Mouse (Mus musculus): ENCODE measurements around the gene Hopx. TPM values are rescaled to one million over a fixed set of nuclear protein-coding genes. Genes with fewer than 3 reads are reported as not detected.
"Not testable (repeated sequence)": the region's sequence is repeated elsewhere in the genome, so short reads cannot be mapped to it uniquely, and the experiment has no call there.

Gene Hopx
- total RNA-seq, 2 experiments from 2014 or later = 496 to 513 TPM

GRCm38 (mm10) chr5:77107146-77107822, 7.6 kb downstream of the Hopx start:
- intact Hi-C loops (cut with DNase I) = no loop called here
- DNase-seq = no peak

DNA sequence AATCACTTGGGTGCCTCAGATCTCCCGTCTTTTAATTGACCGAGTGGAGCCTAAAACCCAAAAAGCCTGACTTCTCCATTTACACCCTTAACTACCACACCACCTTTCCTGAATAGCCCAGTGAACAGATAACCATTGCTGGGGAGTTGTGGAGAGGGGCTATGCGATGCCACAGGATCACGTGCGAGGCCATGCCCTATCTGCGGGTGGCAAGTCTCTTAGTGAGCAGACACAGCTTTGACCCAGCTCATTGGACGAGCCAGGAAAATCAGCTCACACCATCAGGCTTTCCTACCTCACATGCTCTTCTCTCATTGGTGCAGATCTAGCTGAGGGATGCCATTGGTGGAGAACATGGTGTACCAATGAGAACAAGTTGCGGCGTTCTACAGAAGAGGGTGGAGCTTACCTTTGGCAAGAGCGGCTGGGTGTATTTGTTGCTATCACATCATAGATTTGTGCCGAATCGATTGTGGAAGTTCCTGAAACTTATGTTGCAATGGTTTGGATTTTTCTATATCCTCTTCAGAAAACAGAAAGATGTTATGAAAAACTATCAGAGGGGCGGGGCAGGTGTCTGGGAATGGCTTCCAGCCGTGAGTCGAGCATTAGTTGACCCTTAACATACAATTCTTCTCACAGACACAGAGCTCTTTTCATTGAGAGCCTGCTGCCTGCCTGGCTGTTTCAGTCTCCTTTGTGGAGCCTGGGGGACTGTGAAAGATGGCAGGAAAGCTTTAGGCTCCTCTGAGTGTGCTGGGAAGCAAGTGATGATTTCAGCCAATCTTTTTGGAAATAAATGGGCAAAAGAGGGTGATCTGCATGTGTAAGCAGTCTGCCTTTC, 12.2 kb downstream of the Hopx start:
- intact Hi-C loops (cut with DNase I) = no loop called here
- no peak for DNase-seq

DNA sequence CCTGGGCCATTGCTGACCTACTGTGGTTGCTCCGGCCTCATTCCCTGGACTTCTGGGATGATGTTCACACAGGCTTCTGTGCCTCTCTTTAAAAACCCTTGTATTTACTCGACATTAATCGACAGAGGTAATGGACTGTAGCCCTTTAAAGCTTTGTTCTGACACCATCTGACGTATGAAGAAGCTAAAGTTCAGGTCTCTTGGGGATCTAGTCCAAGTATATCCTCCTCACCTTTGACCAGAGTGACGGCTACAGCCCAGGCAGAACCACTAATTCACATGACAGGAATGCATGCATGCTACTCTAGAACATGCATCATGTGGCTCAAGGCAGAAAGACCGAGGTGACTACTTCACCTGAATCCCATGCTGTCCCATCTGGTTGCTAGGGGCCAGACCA, 14.2 kb downstream of the Hopx start:
- intact Hi-C loops (cut with DNase I) = no loop called here

GRCm38 (mm10) chr5:77099997-77100380, 14.9 kb downstream of the Hopx start:
- intact Hi-C loops (cut with DNase I) = no loop called here
- DNase-seq = no peak

More for the DNA sequence above, 14.2 kb downstream of the Hopx start:
- DNase-seq = no peak

DNA sequence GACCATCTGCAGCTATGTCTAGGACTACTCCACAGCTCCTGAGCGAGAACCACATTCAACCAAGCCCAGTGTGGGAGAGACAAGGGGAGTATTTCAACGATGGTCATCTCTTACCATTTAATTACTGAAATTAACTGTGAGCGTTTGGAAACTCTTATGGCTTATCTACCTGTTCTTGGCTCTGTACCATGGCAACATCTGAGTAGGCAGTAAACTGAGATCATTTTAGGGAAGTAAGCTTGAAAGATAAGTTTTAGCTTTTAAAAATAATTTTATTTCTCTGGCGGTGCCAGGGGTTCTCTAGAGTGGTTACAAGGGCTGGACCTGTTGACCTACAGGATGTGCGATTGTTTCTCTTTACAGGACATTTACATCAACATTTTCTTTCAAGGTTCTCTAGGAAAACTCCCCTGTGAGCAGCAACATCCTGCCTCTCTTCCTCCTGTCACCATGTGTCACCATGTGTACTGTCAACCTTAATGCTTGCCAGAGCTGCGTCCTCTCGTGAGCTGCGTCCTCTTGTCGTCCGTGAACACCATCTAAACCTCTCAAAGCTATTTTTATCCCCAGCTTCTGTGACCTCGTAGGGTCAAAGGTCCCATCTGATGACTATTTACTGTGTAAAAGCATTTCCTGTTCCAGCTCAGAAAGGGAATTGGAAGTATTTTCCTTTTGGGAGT, 15.5 kb downstream of the Hopx start:
- intact Hi-C loops (cut with DNase I) = no loop called here
- peak; percentile 28 to 40 for DNase-seq

- intact Hi-C loops (cut with DNase I) = no loop called here
- no peak for DNase-seq
Observed at GRCm38 (mm10) chr5:77098874-77099273, 16.0 kb downstream of the Hopx start.

- intact Hi-C loops (cut with DNase I) = loop anchor here (2.0 kb wide), 1 partner anchor 23 kb away; no protein-coding TSS in a partner anchor
- DNase-seq = no peak
Observed at GRCm38 (mm10) chr5:77097686-77098085, 17.2 kb downstream of the Hopx start.

- intact Hi-C loops (cut with DNase I) = loop anchor here (2.0 kb wide), 1 partner anchor 25 kb away; no protein-coding TSS in a partner anchor
- DNase-seq = not testable (repeated sequence)
Observed at GRCm38 (mm10) chr5:77096194-77096593, 18.7 kb downstream of the Hopx start.

- DNase-seq = peak; percentile 86
- intact Hi-C loops (cut with DNase I) = no loop called here
Observed at GRCm38 (mm10) chr5:77094510-77095491, 20.1 kb downstream of the Hopx start.

DNA sequence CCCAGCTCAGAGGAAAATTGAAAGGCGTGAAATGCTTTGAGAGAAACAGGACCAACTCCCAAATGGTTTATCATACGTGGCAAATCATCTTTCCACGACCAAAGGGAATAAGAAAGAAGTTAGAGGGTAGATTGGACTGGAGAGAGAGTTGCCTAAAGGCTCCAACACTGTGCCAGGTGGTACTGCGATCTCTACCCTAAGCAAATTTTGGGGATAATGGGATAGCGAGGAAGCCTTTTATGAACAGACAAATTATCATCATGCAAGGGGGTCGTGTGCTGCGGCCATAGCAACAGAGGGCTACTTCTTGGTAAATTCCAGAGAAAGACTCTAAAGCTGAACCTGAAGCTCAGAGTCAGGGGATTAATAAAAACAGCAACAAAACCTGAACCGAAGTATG, 21.0 kb downstream of the Hopx start:
- DNase-seq = no peak
- intact Hi-C loops (cut with DNase I) = no loop called here

DNA sequence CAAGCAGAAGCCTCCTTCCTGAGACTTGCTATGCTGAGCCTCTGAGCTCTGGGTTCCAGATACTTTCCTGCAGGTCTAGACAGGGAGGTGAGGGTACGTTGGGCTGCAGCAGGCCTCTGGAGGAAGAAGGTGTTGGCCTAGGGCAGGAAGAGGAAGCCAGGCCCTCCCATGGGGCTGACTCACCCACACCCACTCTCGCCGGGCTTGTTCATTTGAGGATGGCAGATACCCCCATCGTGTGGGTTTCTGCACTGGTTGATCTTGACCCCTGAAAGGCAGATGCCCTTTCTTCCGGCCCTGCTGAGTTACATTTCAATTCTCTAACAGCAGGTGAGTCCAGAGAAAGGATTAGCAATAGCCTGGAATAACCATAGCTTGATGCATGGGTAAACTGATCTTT, 22.4 kb downstream of the Hopx start:
- intact Hi-C loops (cut with DNase I) = no loop called here
- no peak for DNase-seq

DNA sequence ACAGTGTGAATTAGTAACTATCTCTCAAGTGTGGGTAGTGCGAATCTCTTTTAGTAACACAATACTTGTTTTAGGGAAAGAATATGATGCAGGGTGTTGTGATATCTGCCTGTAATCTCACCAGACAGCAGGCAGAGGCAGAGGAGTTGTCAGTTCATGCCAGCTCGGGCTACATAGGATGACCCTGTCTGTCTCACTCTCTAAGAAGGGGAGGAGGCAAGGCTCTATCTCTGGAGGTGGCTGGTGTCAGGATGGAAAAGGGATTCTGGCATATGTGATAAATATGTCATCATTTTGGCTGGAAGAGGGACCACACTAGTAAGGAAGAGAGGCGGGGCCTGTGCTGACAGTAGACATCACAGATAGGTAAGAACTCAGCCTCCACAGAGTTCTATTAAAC, 23.0 kb downstream of the Hopx start:
- DNase-seq = no peak
- intact Hi-C loops (cut with DNase I) = no loop called here

DNA sequence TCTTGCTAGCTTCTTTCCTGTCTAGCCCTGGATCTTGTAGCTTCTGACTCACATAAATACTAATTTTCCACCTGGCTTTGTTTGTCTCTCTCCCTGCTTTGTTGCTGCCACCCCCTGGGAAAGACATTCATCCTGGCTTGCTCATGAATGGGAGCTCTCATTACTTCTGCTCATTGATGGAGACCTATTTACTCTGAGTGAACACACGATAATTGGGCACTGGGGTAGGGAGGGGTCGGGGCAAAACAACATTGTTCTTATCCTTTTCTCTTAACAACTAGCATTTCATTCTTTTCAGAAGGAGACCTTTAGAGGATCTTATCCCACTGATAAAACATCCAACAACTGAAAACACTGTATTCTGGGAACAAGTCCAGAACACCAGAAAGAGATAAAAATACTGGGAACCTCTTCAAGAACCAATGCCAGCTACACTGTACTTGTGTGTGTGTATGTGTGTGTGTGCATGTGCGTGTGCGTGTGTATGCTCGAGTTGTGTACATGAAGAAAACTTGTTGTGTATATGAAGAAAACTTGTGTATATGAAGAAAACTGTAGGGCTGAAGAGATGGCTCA, 24.3 kb downstream of the Hopx start:
- intact Hi-C loops (cut with DNase I) = no loop called here
- DNase-seq = no peak

DNA sequence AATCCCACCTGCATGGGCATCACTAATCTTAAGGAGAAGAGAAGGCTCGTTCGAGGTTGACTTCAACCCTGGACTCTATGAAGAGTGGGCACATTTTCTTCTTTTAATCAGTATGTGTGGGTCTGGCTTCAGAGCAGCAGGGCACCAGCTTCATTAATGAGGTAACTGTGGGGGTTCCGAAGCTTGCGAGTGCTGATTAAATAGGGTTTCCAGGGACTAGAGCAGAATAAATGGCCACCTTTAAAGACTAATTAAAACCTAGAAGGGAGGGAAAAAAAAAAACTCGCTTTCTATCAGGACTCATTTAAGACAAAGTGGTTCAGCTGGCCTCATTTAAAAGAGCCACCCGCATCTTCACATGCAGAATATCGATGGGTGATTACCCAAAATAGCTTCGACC, 25.0 kb downstream of the Hopx start:
- intact Hi-C loops (cut with DNase I) = loop anchor here (2.0 to 10.0 kb wide), 3 partner anchors 81 to 127 kb away; no protein-coding TSS in a partner anchor
- DNase-seq = no peak

GRCm38 (mm10) chr5:77089294-77089693, 25.6 kb downstream of the Hopx start:
- intact Hi-C loops (cut with DNase I) = loop anchor here (2.0 to 10.0 kb wide), 3 partner anchors 82 to 128 kb away; no protein-coding TSS in a partner anchor
- peak; percentile 55 to 72 for DNase-seq

- intact Hi-C loops (cut with DNase I) = loop anchor here (5.0 to 10.0 kb wide), 2 partner anchors 92 to 130 kb away; no protein-coding TSS in a partner anchor
- DNase-seq = no peak
Observed at GRCm38 (mm10) chr5:77087122-77087521, 27.8 kb downstream of the Hopx start.

GRCm38 (mm10) chr5:77086541-77086940, 28.4 kb downstream of the Hopx start:
- no peak for DNase-seq
- intact Hi-C loops (cut with DNase I) = loop anchor here (5.0 to 10.0 kb wide), 2 partner anchors 92 to 131 kb away; no protein-coding TSS in a partner anchor

GRCm38 (mm10) chr5:77085753-77086450, 29.0 kb downstream of the Hopx start:
- no peak for DNase-seq
- intact Hi-C loops (cut with DNase I) = loop anchor here (5.0 to 10.0 kb wide), 2 partner anchors 91 to 131 kb away; no protein-coding TSS in a partner anchor

DNA sequence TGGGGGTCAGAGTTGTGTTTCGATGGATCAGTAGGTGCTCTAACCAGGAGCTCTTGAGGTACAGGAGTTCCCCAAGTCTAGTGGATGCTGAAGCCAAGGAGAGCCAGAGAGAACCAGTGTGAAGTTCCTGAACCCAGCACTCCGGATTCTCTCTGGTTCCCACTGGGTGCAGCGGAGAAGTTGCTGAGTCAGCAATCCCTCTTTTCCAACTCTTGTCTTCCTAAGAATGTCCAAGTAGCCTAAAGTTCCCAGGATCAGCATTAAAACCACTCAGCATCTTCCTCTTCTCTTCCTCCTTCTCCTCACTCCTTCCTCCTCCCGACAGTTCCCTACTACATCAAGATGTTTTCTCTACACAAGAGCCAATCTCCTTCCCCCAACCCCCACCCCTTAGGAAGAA, 30.5 kb downstream of the Hopx start:
- DNase-seq = no peak
- intact Hi-C loops (cut with DNase I) = loop anchor here (10.0 kb wide), 1 partner anchor 90 kb away; no protein-coding TSS in a partner anchor
